Mouse (Mus musculus): ENCODE measurements around the gene Cfap100. TPM values are rescaled to one million over a fixed set of nuclear protein-coding genes. Genes with fewer than 3 reads are reported as not detected.

The Cfap100 gene
- 1.2 and 1.5 TPM in 2 replicates for polyA plus RNA-seq (2014; fragmentation: Nextera tagmentation; extraction: Ambion mirVana)

DNA sequence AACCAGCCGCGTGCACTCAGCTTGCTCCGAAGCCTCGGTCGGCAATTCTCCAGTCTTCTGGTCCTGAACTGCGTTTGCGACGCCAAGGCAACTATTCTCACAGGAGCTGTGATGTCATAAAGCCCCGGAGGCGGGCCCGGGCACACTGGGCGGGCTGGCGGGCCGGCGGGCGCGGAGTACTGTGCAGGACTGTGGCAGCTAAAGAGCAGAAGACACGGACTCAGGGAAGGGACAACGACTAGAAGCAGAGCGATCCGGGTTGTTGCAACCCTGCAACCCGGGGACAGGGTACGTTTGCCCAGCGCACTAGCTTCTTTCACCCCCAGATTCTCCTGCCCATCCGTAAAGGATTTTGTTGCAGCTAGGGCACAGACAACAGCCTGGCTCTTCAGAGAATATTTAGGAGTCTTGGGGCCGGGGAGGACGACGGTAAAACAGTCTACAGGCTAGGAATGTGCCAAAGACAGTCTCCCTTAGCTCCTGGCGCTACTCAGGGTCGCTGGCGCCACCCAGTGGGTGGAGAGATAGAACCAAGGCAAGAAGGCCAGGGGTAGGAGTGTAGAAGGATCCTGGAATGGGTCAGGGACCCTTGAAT is at the start of gene Cfap100:
TSS of gene Cfap100 (minus strand) at position 418 of the 595 bp plus-strand sequence.
- Histone ChIP-seq H3K27me3 (ENCODE audit: control insufficient read depth, insufficient read depth, low read length) (peaks cover 2% of the 10 kb centered on the region; the same call in 1 of the 2 replicates), H3K9ac (ENCODE audit: low read depth, low read length) (peak within 1 kb of the TSS; percentile 59), H3K36me3 (ENCODE audit: control insufficient read depth, insufficient read depth, low read length) (no peaks in the 10 kb centered on the region), H3K27ac (ENCODE audit: low read depth, low read length) (peak within 1 kb of the TSS; percentile 43; the same call in 1 of the 2 replicates), H3K4me1 (replicated peaks; ENCODE audit: control insufficient read depth, insufficient read depth, low read length) (no peaks in the 10 kb centered on the region), H3K9me3 (ENCODE audit: control insufficient read depth, low read length) (no peaks in the 10 kb centered on the region), H3K4me2 (replicated peaks; ENCODE audit: low read depth, low read length) (peak within 1 kb of the TSS; percentile 78), H3K4me3 (ENCODE audit: low read depth, low read length) (peak within 1 kb of the TSS; percentile 35)
- ATAC-seq (ENCODE audit: low FRiP score) (peak; percentile 89), DNase-seq (ENCODE audit: low spot score) (peak; percentile 85)
- WGBS: under 1% methylated on average over 31 of the region's 31 CpGs

DNA sequence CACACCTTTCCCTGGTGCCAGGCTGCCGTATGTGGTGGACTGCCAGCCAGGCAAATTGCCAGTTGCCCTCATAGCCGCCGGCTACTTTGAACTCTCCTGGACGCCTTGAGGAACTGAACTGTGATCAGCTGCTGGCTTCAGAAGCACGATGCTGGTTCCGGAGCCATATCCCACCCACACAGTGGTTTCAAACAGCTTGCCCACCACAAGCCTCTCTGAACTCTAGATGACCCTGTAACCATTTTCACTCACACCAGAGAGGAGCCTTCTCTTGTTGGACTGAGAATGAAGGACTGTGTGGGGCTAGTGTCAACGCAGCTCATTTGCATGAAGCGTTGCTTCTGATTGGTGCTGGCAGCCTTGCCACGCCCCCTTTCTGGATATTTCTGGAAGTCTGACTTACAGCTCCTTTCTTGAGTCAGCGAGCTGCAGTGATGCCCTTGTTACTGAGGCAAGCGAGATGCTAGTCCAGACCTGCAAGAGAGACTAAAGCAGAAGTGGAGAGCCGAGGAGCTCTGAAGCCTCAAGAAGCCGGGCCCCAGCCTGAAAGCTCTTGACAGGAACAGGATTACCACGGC is 48.4 kb upstream of the Cfap100 start:
- no peak for ATAC-seq (ENCODE audit: low FRiP score)
- DNase-seq (ENCODE audit: low spot score): no peak
- 73% methylated on average over 14 of the region's 14 CpGs for WGBS

DNA sequence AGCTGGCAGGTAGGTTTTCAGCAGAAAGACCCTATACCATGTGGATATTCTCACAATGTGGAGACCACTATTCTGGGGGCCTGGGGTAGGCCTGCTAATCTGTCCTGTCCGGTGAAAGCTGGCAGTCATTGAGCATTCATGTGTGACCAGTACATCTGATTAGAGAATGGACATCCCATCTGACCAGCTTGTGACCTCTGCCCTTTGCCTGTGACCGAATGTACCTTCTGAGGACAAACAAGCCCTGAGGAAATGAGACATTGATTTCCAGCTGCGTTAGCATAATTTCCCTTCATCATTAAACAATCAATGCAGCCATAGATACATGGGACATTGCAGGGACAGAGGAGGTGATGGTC is 47.2 kb upstream of the Cfap100 start:
- WGBS: 54% methylated on average over 3 of the region's 3 CpGs
- H3K9ac ChIP-seq (ENCODE audit: low read depth, low read length): no peak overlapping the region
- H3K27me3 ChIP-seq (ENCODE audit: control insufficient read depth, insufficient read depth, low read length): no peaks in the 10 kb centered on the region
- H3K4me2 ChIP-seq (replicated peaks; ENCODE audit: low read depth, low read length): no peak overlapping the region
- H3K4me1 ChIP-seq (replicated peaks; ENCODE audit: control insufficient read depth, insufficient read depth, low read length): no peaks in the 10 kb centered on the region
- H3K36me3 ChIP-seq (ENCODE audit: control insufficient read depth, insufficient read depth, low read length): no peaks in the 10 kb centered on the region
- ATAC-seq (ENCODE audit: low FRiP score): no peak
- no peak overlapping the region for H3K27ac ChIP-seq (ENCODE audit: low read depth, low read length)
- H3K9me3 ChIP-seq (ENCODE audit: control insufficient read depth, low read length): no peaks in the 10 kb centered on the region
- H3K4me3 ChIP-seq (ENCODE audit: low read depth, low read length): no peak overlapping the region
- no peak for DNase-seq (ENCODE audit: low spot score)

More for the DNA sequence above, 48.4 kb upstream of the Cfap100 start:
- Histone ChIP-seq H3K9me3 (ENCODE audit: control insufficient read depth, low read length) (no peaks in the 10 kb centered on the region), H3K27ac (ENCODE audit: low read depth, low read length) (no peak overlapping the region), H3K36me3 (ENCODE audit: control insufficient read depth, insufficient read depth, low read length) (no peaks in the 10 kb centered on the region), H3K4me2 (replicated peaks; ENCODE audit: low read depth, low read length) (no peak overlapping the region), H3K27me3 (ENCODE audit: control insufficient read depth, insufficient read depth, low read length) (no peaks in the 10 kb centered on the region), H3K4me1 (replicated peaks; ENCODE audit: control insufficient read depth, insufficient read depth, low read length) (no peaks in the 10 kb centered on the region), H3K9ac (ENCODE audit: low read depth, low read length) (no peak overlapping the region), H3K4me3 (ENCODE audit: low read depth, low read length) (no peak overlapping the region)

DNA sequence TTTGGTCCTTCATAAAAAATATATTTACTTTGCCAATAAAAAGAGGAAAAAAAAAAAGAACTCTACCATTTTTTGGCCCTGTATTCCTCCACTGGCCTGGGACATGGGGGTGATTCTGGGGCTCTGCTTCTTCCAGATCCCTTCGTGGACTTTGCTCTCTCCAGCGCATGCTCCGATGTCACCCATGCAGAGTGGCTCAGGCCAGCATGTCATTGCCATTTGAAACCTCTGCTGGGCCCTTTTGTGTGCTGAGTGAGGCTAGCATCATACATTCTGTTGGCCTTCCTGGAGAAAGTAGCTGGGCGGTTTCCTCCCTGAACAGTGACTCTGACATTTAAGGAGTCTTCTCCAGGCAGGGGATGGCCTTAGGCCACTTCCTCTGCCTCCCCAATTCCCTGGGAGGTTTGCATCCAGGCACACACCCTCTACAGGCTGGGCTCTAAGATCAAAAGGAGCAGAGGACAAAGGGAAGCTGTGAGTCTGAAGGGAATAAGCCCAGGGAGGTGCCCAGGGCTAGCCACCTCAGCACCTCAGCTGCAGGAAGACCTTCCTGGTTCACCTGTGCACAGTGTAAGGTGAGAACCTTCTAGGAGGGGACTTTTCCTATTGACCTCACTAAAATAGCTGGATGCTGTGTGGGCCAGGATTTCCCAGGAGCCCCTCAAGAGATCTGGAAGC is 46.7 kb upstream of the Cfap100 start:
- H3K27me3 ChIP-seq (ENCODE audit: control insufficient read depth, insufficient read depth, low read length): no peaks in the 10 kb centered on the region
- no peak overlapping the region for H3K4me2 ChIP-seq (replicated peaks; ENCODE audit: low read depth, low read length)
- DNase-seq (ENCODE audit: low spot score) (no peak), ATAC-seq (ENCODE audit: low FRiP score) (no peak)
- H3K9me3 ChIP-seq (ENCODE audit: control insufficient read depth, low read length): no peaks in the 10 kb centered on the region
- H3K27ac ChIP-seq (ENCODE audit: low read depth, low read length): no peak overlapping the region
- no peak overlapping the region for H3K4me3 ChIP-seq (ENCODE audit: low read depth, low read length)
- WGBS: 72% methylated on average over 4 of the region's 4 CpGs
- H3K9ac ChIP-seq (ENCODE audit: low read depth, low read length): no peak overlapping the region
- no peaks in the 10 kb centered on the region for H3K4me1 ChIP-seq (replicated peaks; ENCODE audit: control insufficient read depth, insufficient read depth, low read length)
- no peaks in the 10 kb centered on the region for H3K36me3 ChIP-seq (ENCODE audit: control insufficient read depth, insufficient read depth, low read length)

DNA sequence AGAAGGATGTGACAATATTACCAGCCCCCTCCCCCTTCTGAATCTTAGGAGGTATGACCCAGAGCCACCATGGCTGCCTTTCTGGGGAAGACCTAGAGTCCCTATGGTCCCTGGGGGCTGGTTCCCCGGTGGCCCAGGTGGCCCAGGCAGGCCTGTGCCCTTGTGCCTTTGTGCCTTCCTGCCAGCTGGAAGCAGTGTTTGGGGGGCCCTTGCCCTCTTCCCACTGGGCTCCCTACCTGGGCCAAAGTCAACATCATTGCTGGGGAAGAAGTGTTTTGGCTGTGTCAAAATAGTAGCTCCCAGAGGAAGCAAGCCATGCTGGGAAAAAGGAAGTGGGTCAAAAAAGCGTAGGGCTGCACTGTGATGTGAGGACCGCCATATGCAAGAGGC is 45.8 kb upstream of the Cfap100 start:
- H3K27ac ChIP-seq (ENCODE audit: low read depth, low read length): no peak overlapping the region
- DNase-seq (ENCODE audit: low spot score) (no peak), ATAC-seq (ENCODE audit: low FRiP score) (no peak)
- no peak overlapping the region for H3K4me3 ChIP-seq (ENCODE audit: low read depth, low read length)
- H3K9me3 ChIP-seq (ENCODE audit: control insufficient read depth, low read length): no peaks in the 10 kb centered on the region
- no peaks in the 10 kb centered on the region for H3K36me3 ChIP-seq (ENCODE audit: control insufficient read depth, insufficient read depth, low read length)
- no peaks in the 10 kb centered on the region for H3K4me1 ChIP-seq (replicated peaks; ENCODE audit: control insufficient read depth, insufficient read depth, low read length)
- no peak overlapping the region for H3K9ac ChIP-seq (ENCODE audit: low read depth, low read length)
- WGBS: 92% methylated on average over 3 of the region's 3 CpGs
- no peak overlapping the region for H3K4me2 ChIP-seq (replicated peaks; ENCODE audit: low read depth, low read length)
- H3K27me3 ChIP-seq (ENCODE audit: control insufficient read depth, insufficient read depth, low read length): no peaks in the 10 kb centered on the region

DNA sequence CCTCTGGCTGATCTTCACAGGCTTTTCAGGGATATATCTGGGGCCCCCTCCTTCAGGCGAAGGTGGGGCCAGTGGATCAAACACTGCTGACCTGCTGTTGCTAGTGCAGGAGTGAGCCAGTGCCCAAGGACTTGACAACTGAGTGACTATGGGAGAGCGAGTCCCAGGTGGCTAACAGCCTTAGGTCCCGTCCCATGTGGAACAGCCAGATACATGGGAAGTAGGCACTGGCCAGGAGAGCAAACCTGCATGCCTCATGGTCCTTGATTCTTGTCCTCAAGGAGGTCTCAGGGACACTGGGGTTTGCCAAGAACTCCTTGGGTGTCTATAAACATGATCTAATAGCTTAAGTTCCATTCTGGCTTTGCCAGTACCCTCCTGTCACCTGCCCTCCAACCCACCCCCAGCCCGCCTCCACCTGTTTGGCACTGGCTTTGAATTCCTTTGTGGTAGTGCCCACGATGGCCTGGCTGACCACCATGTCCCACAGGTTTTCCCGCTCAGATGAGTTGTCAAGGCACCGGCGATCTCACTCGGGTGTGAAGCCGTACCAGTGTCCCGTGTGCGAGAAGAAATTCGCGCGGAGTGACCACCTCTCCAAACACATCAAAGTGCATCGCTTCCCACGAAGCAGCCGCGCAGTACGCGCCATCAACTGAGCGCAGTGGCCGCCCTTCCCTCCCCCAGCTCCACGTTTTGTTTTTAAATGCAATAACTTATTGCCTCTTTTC is 45.2 kb upstream of the Cfap100 start:
- no peak overlapping the region for H3K9ac ChIP-seq (ENCODE audit: low read depth, low read length)
- H3K4me3 ChIP-seq (ENCODE audit: low read depth, low read length): no peak overlapping the region
- no peaks in the 10 kb centered on the region for H3K9me3 ChIP-seq (ENCODE audit: control insufficient read depth, low read length)
- no peak for DNase-seq (ENCODE audit: low spot score)
- no peaks in the 10 kb centered on the region for H3K4me1 ChIP-seq (replicated peaks; ENCODE audit: control insufficient read depth, insufficient read depth, low read length)
- H3K27me3 ChIP-seq (ENCODE audit: control insufficient read depth, insufficient read depth, low read length): no peaks in the 10 kb centered on the region
- no peaks in the 10 kb centered on the region for H3K36me3 ChIP-seq (ENCODE audit: control insufficient read depth, insufficient read depth, low read length)
- H3K27ac ChIP-seq (ENCODE audit: low read depth, low read length): no peak overlapping the region
- ATAC-seq (ENCODE audit: low FRiP score): no peak
- WGBS: 93% methylated on average over 24 of the region's 24 CpGs
- no peak overlapping the region for H3K4me2 ChIP-seq (replicated peaks; ENCODE audit: low read depth, low read length)

DNA sequence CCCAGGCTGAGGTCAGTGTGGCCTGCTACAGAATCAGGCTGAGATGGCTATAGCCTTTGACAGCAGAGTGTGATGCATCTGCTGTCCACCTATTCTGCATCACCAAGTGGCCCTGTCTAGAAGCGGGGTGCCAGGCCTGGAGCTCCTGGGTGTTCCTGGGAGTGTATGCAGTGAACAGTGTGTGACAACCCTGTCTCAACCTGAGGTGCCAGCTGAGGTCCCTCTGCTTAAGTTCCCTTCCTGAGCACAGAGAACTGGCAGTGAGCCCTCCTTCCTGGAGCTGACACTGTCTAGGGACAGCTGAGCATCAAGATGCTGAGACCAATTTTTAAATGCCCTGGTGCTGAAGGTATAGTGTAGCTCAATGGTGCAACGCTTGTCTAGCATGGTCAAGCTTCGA is 44.1 kb upstream of the Cfap100 start:
- WGBS: 97% methylated on average over 3 of the region's 3 CpGs
- Histone ChIP-seq H3K4me2 (replicated peaks; ENCODE audit: low read depth, low read length) (no peak overlapping the region), H3K27ac (ENCODE audit: low read depth, low read length) (no peak overlapping the region), H3K4me3 (ENCODE audit: low read depth, low read length) (no peak overlapping the region), H3K4me1 (replicated peaks; ENCODE audit: control insufficient read depth, insufficient read depth, low read length) (no peaks in the 10 kb centered on the region), H3K9ac (ENCODE audit: low read depth, low read length) (no peak overlapping the region), H3K9me3 (ENCODE audit: control insufficient read depth, low read length) (no peaks in the 10 kb centered on the region), H3K27me3 (ENCODE audit: control insufficient read depth, insufficient read depth, low read length) (no peaks in the 10 kb centered on the region), H3K36me3 (ENCODE audit: control insufficient read depth, insufficient read depth, low read length) (no peaks in the 10 kb centered on the region)
- DNase-seq (ENCODE audit: low spot score): no peak
- no peak for ATAC-seq (ENCODE audit: low FRiP score)

DNA sequence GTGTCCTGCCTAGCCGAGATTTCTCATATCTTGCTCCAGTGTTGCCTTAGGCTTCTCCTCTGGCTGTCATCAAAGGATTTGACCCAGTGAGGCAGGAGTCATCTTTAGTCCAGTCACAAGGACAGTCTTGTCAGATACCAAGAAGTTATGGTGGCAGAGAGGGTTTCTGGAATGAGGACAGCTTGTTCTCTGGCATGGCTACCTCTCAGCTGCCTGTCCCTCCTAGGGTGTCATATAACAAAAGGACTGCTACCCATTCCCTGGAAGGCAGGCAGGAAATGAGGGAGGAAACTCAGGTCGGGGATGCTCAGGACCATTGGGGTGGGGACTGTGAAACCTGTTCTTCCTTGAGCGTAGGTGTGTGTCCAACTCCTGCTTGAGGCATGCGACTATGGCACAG is 43.5 kb upstream of the Cfap100 start:
- no peak overlapping the region for H3K27ac ChIP-seq (ENCODE audit: low read depth, low read length)
- H3K4me3 ChIP-seq (ENCODE audit: low read depth, low read length): no peak overlapping the region
- no peak overlapping the region for H3K9ac ChIP-seq (ENCODE audit: low read depth, low read length)
- no peak overlapping the region for H3K4me2 ChIP-seq (replicated peaks; ENCODE audit: low read depth, low read length)
- H3K36me3 ChIP-seq (ENCODE audit: control insufficient read depth, insufficient read depth, low read length): no peaks in the 10 kb centered on the region
- DNase-seq (ENCODE audit: low spot score) (no peak), ATAC-seq (ENCODE audit: low FRiP score) (no peak)
- H3K4me1 ChIP-seq (replicated peaks; ENCODE audit: control insufficient read depth, insufficient read depth, low read length): no peaks in the 10 kb centered on the region
- WGBS: 79% methylated on average over 4 of the region's 4 CpGs
- H3K27me3 ChIP-seq (ENCODE audit: control insufficient read depth, insufficient read depth, low read length): no peaks in the 10 kb centered on the region
- no peaks in the 10 kb centered on the region for H3K9me3 ChIP-seq (ENCODE audit: control insufficient read depth, low read length)
